Mouse (Mus musculus) cerebellum, adult 18-20 months (tissue): ENCODE results near the gene Plppr3.
"Not testable (repeated sequence)": the region's sequence is repeated elsewhere in the genome, so short reads cannot be mapped to it uniquely, and the experiment has no call there.

ENCODE experiments used
- DNase-seq, 2 experiments: peaks; one replicate each; pipeline ENCODE4 v3.0.0; 2021

Plppr3 gene

GRCm38 (mm10) chr10:79900951-79901410, 26.5 kb upstream of the Plppr3 start:
- no peak for DNase-seq

GRCm38 (mm10) chr10:79897316-79898245, 23.1 kb upstream of the Plppr3 start:
- DNase-seq = no peak

GRCm38 (mm10) chr10:79896814-79897213, 22.4 kb upstream of the Plppr3 start:
- DNase-seq = no peak

GRCm38 (mm10) chr10:79896306-79896705, 21.9 kb upstream of the Plppr3 start:
- no peak for DNase-seq

GRCm38 (mm10) chr10:79892451-79893118, 18.2 kb upstream of the Plppr3 start:
- DNase-seq = peak; percentile 83 to 85

- DNase-seq = no peak
These were observed 16.2 kb upstream of the Plppr3 start, which contains the start of gene Cfd for GRCm38 (mm10) chr10:79890670-79891069. Gene Cfd, plus strand, starts transcription at chr10:79890853.

GRCm38 (mm10) chr10:79889386-79889785, 15.0 kb upstream of the Plppr3 start:
- DNase-seq = no peak

- DNase-seq = no peak
These were observed 12.2 kb upstream of the Plppr3 start for GRCm38 (mm10) chr10:79886611-79887010.

- no peak for DNase-seq
These were observed 11.6 kb upstream of the Plppr3 start, which contains the start of gene Elane for GRCm38 (mm10) chr10:79886054-79886453. Gene Elane, plus strand, starts transcription at chr10:79886247.

GRCm38 (mm10) chr10:79884938-79885337, 10.5 kb upstream of the Plppr3 start:
- DNase-seq = not testable (repeated sequence)

GRCm38 (mm10) chr10:79884446-79884845, 10.0 kb upstream of the Plppr3 start:
- DNase-seq = peak in 1 of 2 experiments; percentile 45

GRCm38 (mm10) chr10:79883297-79884084, 9.1 kb upstream of the Plppr3 start:
- peak; percentile 86 to 89 for DNase-seq

GRCm38 (mm10) chr10:79881981-79882380, 7.5 kb upstream of the Plppr3 start:
- no peak for DNase-seq

- DNase-seq = no peak
These were observed 6.3 kb upstream of the Plppr3 start for GRCm38 (mm10) chr10:79880721-79881120.

GRCm38 (mm10) chr10:79879527-79879926, 5.1 kb upstream of the Plppr3 start:
- DNase-seq = no peak

- no peak for DNase-seq
These were observed 3.3 kb upstream of the Plppr3 start for GRCm38 (mm10) chr10:79877757-79878156.

- no peak for DNase-seq
These were observed 2.7 kb upstream of the Plppr3 start for GRCm38 (mm10) chr10:79877174-79877573.

- DNase-seq = no peak
These were observed 632 bp downstream of the Plppr3 start for GRCm38 (mm10) chr10:79873715-79874289.

- no peak for DNase-seq
These were observed 1.1 kb downstream of the Plppr3 start for GRCm38 (mm10) chr10:79873313-79873712.

- no peak for DNase-seq
These were observed 1.6 kb downstream of the Plppr3 start for GRCm38 (mm10) chr10:79872862-79873261.

- DNase-seq = no peak
These were observed 2.6 kb downstream of the Plppr3 start for GRCm38 (mm10) chr10:79871845-79872244.

- DNase-seq = no peak
These were observed 7.8 kb downstream of the Plppr3 start for GRCm38 (mm10) chr10:79866601-79867000.
